Mouse (Mus musculus) gastrocnemius, adult 8-10 months (tissue): ENCODE measurements around the gene Ces3a. TPM values are rescaled to one million over a fixed set of nuclear protein-coding genes. Genes with fewer than 3 reads are reported as not detected.
"Not testable (repeated sequence)": the region's sequence is repeated elsewhere in the genome, so short reads cannot be mapped to it uniquely, and the experiment has no call there.

ENCODE experiments used
- DNase-seq, 2 experiments: peaks; one replicate each; pipeline ENCODE4 v3.0.0; 2022; ENCODE audit warnings: low spot score in 2 of 2
- total RNA-seq, 4 experiments: library from RNA; stranded (reverse); gene quantifications; 2 replicates each; pipeline ENCODE4 v1.2.4; 2022

The Ces3a gene
- not detected for total RNA-seq

GRCm38 (mm10) chr8:105048371-105048854 is at the start of gene Ces3a:
Gene Ces3a (plus strand): TSS chr8:105048601.
- no peak for DNase-seq

GRCm38 (mm10) chr8:104999183-104999582 is 49.2 kb upstream of the Ces3a start:
- no peak for DNase-seq

- no peak for DNase-seq
Measured at GRCm38 (mm10) chr8:105000586-105000985, 47.8 kb upstream of the Ces3a start, which contains the start of gene Ces2h. Gene Ces2h (plus strand): TSS chr8:105000853.

- no peak for DNase-seq
Measured at GRCm38 (mm10) chr8:105010000-105010399, 38.4 kb upstream of the Ces3a start.

- DNase-seq: no peak
Measured at GRCm38 (mm10) chr8:105011136-105011535, 37.3 kb upstream of the Ces3a start.

GRCm38 (mm10) chr8:105014391-105014790 is 34.0 kb upstream of the Ces3a start:
- DNase-seq: no peak

- no peak for DNase-seq
Measured at GRCm38 (mm10) chr8:105021954-105022353, 26.4 kb upstream of the Ces3a start.

GRCm38 (mm10) chr8:105023087-105023486 is 25.3 kb upstream of the Ces3a start:
- DNase-seq: no peak

GRCm38 (mm10) chr8:105025050-105025449 is 23.4 kb upstream of the Ces3a start:
- DNase-seq: no peak

GRCm38 (mm10) chr8:105043510-105043909 is 4.9 kb upstream of the Ces3a start:
- DNase-seq: no peak

GRCm38 (mm10) chr8:105045824-105046401 is 2.5 kb upstream of the Ces3a start:
- no peak for DNase-seq

- DNase-seq: no peak
Measured at GRCm38 (mm10) chr8:105056211-105056610, 7.8 kb downstream of the Ces3a start.

- DNase-seq: no peak
Measured at GRCm38 (mm10) chr8:105060056-105060455, 11.7 kb downstream of the Ces3a start.

GRCm38 (mm10) chr8:105066761-105067160 is 18.4 kb downstream of the Ces3a start:
- DNase-seq: no peak

- not testable (repeated sequence) for DNase-seq
Measured at GRCm38 (mm10) chr8:105067905-105068304, 19.5 kb downstream of the Ces3a start.

GRCm38 (mm10) chr8:105068971-105069370 is 20.6 kb downstream of the Ces3a start:
- DNase-seq: no peak

- DNase-seq: no peak
Measured at GRCm38 (mm10) chr8:105076601-105077000, 28.2 kb downstream of the Ces3a start.

- no peak for DNase-seq
Measured at GRCm38 (mm10) chr8:105077071-105077470, 28.7 kb downstream of the Ces3a start.

- no peak for DNase-seq
Measured at GRCm38 (mm10) chr8:105078591-105078990, 30.2 kb downstream of the Ces3a start.

- DNase-seq: no peak
Measured at GRCm38 (mm10) chr8:105080814-105081336, 32.5 kb downstream of the Ces3a start.

GRCm38 (mm10) chr8:105083449-105084050 is 35.1 kb downstream of the Ces3a start, which contains the start of gene Ces3b:
Gene Ces3b (plus strand): TSS chr8:105083753.
- no peak for DNase-seq

- DNase-seq: not testable (repeated sequence)
Measured at GRCm38 (mm10) chr8:105088166-105088565, 39.8 kb downstream of the Ces3a start.

GRCm38 (mm10) chr8:105088581-105088980 is 40.2 kb downstream of the Ces3a start:
- no peak for DNase-seq
